Mouse (Mus musculus) naive thymus-derived CD4-positive, alpha-beta T cell, adult 2 months (primary cell): ENCODE results near the gene Nkap.
"Not testable (repeated sequence)": the region's sequence is repeated elsewhere in the genome, so short reads cannot be mapped to it uniquely, and the experiment has no call there.

Source experiments
- DNase-seq: peaks from one replicate; pipeline ENCODE4 v3.0.0-alpha.2; 2011; ENCODE audit warnings: low read depth

Nkap gene

GRCm38 (mm10) chrX:37126671-37127358 lies at the start of gene Nkap:
Nkap (plus strand) TSS chrX:37126795.
- DNase-seq: peak; percentile 89

DNA sequence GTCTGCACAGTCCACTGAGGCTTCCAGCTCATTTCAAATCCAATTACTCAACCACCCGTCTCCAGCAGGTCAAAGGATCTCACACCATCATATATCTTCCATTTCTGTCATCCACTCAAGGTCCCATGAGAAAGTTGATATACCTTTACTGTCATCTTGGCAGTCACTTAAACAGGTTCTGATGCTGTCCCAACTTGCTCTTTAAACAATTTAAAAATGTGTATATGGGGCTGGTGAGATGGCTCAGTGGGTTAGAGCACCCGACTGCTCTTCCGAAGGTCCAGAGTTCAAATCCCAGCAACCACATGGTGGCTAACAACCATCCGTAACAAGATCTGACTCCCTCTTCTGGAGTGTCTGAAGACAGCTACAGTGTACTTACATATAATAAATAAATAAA lies 46.2 kb upstream of the Nkap start:
- not testable (repeated sequence) for DNase-seq

GRCm38 (mm10) chrX:37081194-37081593 lies 45.4 kb upstream of the Nkap start:
- DNase-seq: no peak

- no peak for DNase-seq
Measured at GRCm38 (mm10) chrX:37084318-37084926, 42.2 kb upstream of the Nkap start.

DNA sequence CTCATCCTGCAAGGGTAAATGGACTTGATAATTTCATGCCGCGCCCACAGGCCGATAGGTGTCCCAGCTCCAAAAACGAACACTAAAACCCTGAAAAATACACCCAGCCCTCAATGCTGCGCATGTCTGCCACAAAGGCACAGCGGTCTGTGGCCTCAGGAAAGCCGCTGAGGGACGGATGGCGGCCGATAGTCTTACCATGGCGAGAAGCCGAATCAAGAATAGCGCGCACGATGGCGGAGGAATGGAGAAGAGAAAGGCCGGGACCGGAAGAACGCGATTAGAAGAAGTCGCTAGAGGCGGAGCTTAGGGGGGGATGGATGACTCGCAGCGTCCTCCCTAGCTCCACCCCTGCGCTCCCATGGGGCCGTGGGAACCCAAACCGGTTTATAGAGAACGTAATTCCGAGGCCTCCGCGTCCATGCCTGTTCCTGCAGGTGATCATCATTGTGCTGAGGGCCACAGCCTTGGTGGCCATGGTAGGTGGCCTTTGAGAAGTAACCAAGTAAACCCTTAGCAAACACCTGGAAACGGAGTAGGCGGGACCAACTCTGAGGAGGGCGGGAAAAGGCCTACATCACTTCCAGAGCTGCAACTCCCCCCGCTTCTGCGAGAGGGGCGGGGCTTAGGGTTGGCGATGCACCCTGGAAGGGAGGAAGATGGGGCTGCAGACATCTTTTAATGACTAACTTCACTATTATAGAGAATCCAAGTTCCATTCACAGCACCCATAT lies 41.5 kb upstream of the Nkap start, which contains the start of gene Rpl39:
Gene Rpl39 (minus strand): TSS at position 476 of the 734 bp plus-strand sequence.
- DNase-seq: peak; percentile 92

DNA sequence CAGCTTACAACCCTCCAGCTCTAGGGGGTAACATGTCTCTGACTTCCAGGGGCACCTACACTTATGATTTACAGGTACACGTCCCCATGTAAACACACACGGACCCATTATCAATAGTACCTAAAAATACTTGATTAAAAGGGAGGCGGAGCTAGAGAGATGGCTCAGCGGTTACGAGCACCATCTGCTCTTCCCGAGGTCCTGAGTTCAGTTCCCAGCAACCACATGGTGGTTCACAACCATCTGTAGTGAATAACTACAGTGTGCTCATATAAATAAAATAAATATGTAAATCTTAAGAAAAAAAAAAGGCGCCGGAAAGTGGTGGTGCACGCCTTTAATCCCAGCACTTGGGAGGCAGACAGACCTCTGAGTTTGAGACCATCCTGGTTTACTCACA lies 40.9 kb upstream of the Nkap start:
- no peak for DNase-seq

DNA sequence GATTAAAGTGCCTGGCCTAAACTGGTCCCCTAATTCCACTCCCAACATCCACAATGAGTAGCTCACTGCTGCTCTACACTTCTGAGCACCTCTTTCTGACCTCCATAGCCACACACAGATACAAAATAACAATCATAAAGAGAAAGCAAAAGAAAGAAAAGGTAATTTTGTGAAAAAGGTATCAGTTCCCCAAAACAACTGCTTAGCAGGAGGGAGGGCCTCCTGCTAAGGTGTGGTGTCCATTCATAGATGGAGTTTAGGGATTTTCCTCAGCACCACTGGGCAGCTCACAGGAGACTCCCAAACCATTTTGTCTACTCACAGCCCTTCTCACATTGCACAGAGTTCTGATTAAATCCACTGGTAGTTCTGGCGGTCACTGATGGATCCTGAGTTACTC lies 37.8 kb upstream of the Nkap start:
- DNase-seq: no peak

GRCm38 (mm10) chrX:37091457-37091856 lies 35.1 kb upstream of the Nkap start:
- no peak for DNase-seq

- no peak for DNase-seq
Measured at GRCm38 (mm10) chrX:37095106-37095768, 31.4 kb upstream of the Nkap start.

GRCm38 (mm10) chrX:37098681-37099080 lies 27.9 kb upstream of the Nkap start:
- DNase-seq: no peak

DNA sequence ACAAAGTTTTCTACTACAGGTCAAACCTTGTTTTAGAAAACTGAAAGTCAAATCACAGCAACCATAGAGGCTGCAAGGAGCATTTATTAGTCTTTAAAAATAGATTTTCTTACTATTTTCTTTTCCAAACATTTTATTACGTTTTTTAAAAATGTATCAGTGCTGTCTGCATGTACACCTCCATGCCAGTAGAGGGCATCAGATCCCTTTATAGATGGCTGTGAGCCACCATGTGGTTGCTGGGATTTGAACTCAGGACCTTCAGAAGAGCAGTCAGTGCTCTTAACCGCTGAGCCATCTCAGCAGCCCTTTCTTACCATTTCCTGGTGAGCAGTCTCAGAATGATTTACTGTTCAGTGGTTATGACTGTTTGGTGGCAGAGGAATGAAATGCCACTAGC lies 22.8 kb upstream of the Nkap start:
- DNase-seq: no peak

- DNase-seq: no peak
Measured at GRCm38 (mm10) chrX:37109526-37110192, 16.9 kb upstream of the Nkap start.

GRCm38 (mm10) chrX:37110193-37110880 lies 16.3 kb upstream of the Nkap start, which contains the start of gene Upf3b:
Upf3b (minus strand) TSS chrX:37110322.
- peak; percentile 94 for DNase-seq

DNA sequence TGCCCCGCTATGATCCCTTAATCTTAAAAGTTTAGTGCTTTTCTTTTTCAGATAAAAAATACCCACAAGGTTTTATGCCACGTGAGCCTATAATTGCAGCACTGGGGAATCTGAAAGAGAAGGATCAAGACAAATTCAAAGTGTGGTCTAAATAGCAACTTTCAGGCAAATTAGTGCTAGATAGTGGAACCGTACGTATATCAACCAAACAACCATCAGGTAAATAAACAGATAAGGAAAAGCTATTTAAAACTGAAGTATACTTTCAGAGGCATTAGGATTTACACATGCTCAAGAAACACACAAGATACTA lies 15.8 kb upstream of the Nkap start:
- no peak for DNase-seq

- DNase-seq: no peak
Measured at GRCm38 (mm10) chrX:37117085-37117484, 9.5 kb upstream of the Nkap start.

- DNase-seq: no peak
Measured at GRCm38 (mm10) chrX:37119585-37119984, 7.0 kb upstream of the Nkap start.

DNA sequence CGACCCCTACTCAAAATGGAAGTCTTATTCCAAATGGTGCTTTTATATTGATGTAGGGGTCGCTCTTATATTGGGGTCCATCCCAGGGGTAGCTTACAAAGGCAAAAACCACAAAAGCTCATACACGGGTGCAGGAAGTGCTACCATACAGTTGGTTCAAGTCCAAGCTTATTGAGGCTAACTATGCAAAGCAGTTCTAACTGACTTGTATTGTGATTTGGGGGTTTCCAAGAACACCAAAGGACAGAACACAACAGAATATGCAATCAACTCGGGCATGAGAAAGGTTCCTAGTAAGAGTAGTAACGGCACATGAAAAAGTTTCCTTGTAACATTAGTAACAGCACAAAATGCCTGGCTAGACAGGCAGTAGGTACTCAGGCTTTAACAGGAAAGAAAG lies 6.4 kb upstream of the Nkap start:
- no peak for DNase-seq

DNA sequence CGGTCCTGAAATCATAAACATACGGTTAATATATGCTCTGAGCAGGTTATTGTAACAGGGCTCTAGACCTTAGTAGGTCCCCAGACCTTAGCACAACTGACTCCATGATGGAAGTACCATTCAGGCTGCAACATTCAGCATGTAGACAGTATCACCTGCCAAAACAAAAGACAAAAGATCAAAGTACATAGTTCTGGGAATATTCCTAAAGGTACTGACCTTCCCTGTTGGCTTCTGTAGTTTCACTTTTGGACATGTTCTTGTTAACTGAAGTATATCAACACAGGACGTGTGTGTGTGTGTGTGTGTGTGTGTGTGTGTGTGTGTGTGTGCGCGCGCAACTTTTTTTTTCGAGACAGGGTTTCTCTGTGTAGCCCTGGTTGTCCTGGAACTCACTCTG lies 1.1 kb upstream of the Nkap start:
- no peak for DNase-seq

GRCm38 (mm10) chrX:37141732-37142131 lies 15.1 kb downstream of the Nkap start:
- DNase-seq: peak; percentile 61

DNA sequence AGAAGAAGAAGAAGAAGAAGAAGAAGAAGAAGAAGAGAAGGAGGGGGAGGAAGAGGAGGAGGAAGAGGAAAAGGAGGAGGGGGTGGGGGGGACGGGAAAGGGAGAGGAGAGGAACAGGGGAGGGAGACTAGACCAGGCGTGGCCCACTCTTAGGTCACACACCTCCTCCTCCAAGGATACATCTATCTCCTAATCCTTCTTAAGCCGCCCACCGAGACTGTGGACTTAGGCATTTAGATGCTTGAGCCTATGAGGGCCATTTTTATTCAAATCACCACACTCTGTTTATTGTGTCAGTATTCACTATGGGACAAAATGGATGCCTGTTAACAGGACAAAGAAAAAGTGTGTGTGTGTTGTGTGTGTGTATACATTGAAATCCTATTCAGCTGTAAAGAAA lies 17.9 kb downstream of the Nkap start:
- not testable (repeated sequence) for DNase-seq

GRCm38 (mm10) chrX:37144954-37145353 lies 18.4 kb downstream of the Nkap start:
- DNase-seq: peak; percentile 42

- peak; percentile 39 for DNase-seq
Measured at GRCm38 (mm10) chrX:37157839-37158238, 31.2 kb downstream of the Nkap start.
